Mouse (Mus musculus) midbrain, embryonic 14.5 days (tissue): ENCODE results near the gene Apbb2. TPM values are rescaled to one million over a fixed set of nuclear protein-coding genes. Genes with fewer than 3 reads are reported as not detected.
A peak's percentile ranks its signal among the peaks of the same experiment; 100 is the strongest.

Source experiments
- ATAC-seq: fragments of 200-750 bp; cut with Nextera tagmentation; 2 replicates; pipeline ENCODE4 v1.8.0; 2017; ENCODE audit warnings: moderate number of reproducible peaks, moderate library complexity; ENCODE audit not compliant: low FRiP score, low TSS enrichment
- DNase-seq: peaks from one replicate; pipeline ENCODE4 v3.0.0-alpha.2; 2015
- H3K27ac ChIP-seq: fragments of 300-500 bp; sonication (generic); replicated peaks from 2 replicates; pipeline ENCODE4 v1.5.1; 2014; ENCODE audit warnings: mild to moderate bottlenecking, low read depth, low read length, moderate library complexity
- H3K27me3 ChIP-seq: fragments of 300-500 bp; sonication (generic); 2 replicates; pipeline ENCODE4 v1.6.1; 2014; ENCODE audit warnings: low read length, control low read depth, mixed read lengths; ENCODE audit not compliant: control insufficient read depth, insufficient read depth
- H3K36me3 ChIP-seq: fragments of 300-500 bp; sonication (generic); 2 replicates; pipeline ENCODE4 v1.6.1; 2014; ENCODE audit warnings: low read length, control low read depth; ENCODE audit not compliant: control insufficient read depth, insufficient read depth
- H3K4me1 ChIP-seq: fragments of 300-500 bp; sonication (generic); 2 replicates; pipeline ENCODE4 v1.6.1; 2014; ENCODE audit warnings: mild to moderate bottlenecking, antibody characterized with exemption, low read length, control low read depth; ENCODE audit not compliant: control insufficient read depth, insufficient read depth
- H3K4me2 ChIP-seq: fragments of 300-500 bp; sonication (generic); 2 replicates; pipeline ENCODE4 v1.6.1; 2014; ENCODE audit warnings: mild to moderate bottlenecking, low read length, moderate library complexity
- H3K4me3 ChIP-seq: fragments of 300-500 bp; sonication (generic); replicated peaks from 2 replicates; pipeline ENCODE4 v1.5.1; 2014; ENCODE audit warnings: low read depth, low read length
- H3K9ac ChIP-seq: fragments of 300-500 bp; sonication (generic); replicated peaks from 2 replicates; pipeline ENCODE4 v1.6.1; 2014; ENCODE audit warnings: mild to moderate bottlenecking, low read length, moderate library complexity
- H3K9me3 ChIP-seq: fragments of 300-500 bp; sonication (generic); 2 replicates; pipeline ENCODE4 v1.6.1; 2016; ENCODE audit warnings: low read length, control low read depth, mixed read lengths; ENCODE audit not compliant: control insufficient read depth
- WGBS: fragments of 180-500 bp; shearing (Covaris S2); extraction: QIAGEN DNeasy Blood & Tissue Kit; methylation state at CpG from one replicate; pipeline ENCODE4 v1.1.7; 2014; 5-methylcytosine and 5-hydroxymethylcytosine counted together
- polyA plus RNA-seq: library from polyadenylated mRNA; unstranded; fragments of >200 nt; fragmentation: Nextera tagmentation; extraction: Ambion mirVana; gene quantifications from 2 replicates; pipeline ENCODE4 v1.2.1, GENCODE M21; 2014

Apbb2 gene
- polyA plus RNA-seq, 1 experiment from 2014 or later = 116 TPM

GRCm38 (mm10) chr5:66327949-66328726, 290.4 kb downstream of the Apbb2 start:
- Histone ChIP-seq H3K4me2 (peak overlapping the region; percentile 52), H3K9ac (peak overlapping the region; percentile 32; the same call in 1 of the 2 replicates), H3K27me3 (no peaks in the 10 kb centered on the region), H3K9me3 (no peaks in the 10 kb centered on the region), H3K4me3 (peak overlapping the region; percentile 7), H3K4me1 (peaks cover 24% of the 10 kb centered on the region), H3K36me3 (0 out of 2 replicates have a peak, but pooled peaks cover 4% of the 10 kb centered on the region), H3K27ac (peak overlapping the region; percentile 83)
- DNase-seq = peak; percentile 90
- 5% methylated on average over 19 of the region's 19 CpGs for WGBS
- peak; percentile 90 for ATAC-seq

- 0 out of 2 replicates have a peak, but pooled peaks cover 4% of the 10 kb centered on the region for H3K36me3 ChIP-seq
- 79% methylated on average over 7 of the region's 7 CpGs for WGBS
- peaks cover 24% of the 10 kb centered on the region for H3K4me1 ChIP-seq
- DNase-seq = no peak
- H3K9me3 ChIP-seq = no peaks in the 10 kb centered on the region
- no peaks in the 10 kb centered on the region for H3K27me3 ChIP-seq
- no peak overlapping the region for H3K4me2 ChIP-seq
- no peak for ATAC-seq
- H3K27ac ChIP-seq = no peak overlapping the region
- H3K4me3 ChIP-seq = no peak overlapping the region
- no peak overlapping the region for H3K9ac ChIP-seq
These were observed 292.2 kb downstream of the Apbb2 start for GRCm38 (mm10) chr5:66326395-66326794.

GRCm38 (mm10) chr5:66323603-66324002, 295.0 kb downstream of the Apbb2 start:
- no peak for ATAC-seq
- H3K27me3 ChIP-seq = no peaks in the 10 kb centered on the region
- no peak overlapping the region for H3K27ac ChIP-seq
- 92% methylated on average over 11 of the region's 11 CpGs for WGBS
- no peaks in the 10 kb centered on the region for H3K9me3 ChIP-seq
- no peak for DNase-seq
- no peak overlapping the region for H3K4me3 ChIP-seq
- H3K4me2 ChIP-seq = no peak overlapping the region
- H3K4me1 ChIP-seq = peaks cover 27% of the 10 kb centered on the region
- H3K36me3 ChIP-seq = 0 out of 2 replicates have a peak, but pooled peaks cover 4% of the 10 kb centered on the region
- H3K9ac ChIP-seq = no peak overlapping the region

- ATAC-seq = no peak
- WGBS = 86% methylated on average over 4 of the region's 4 CpGs
- peaks cover 23% of the 10 kb centered on the region for H3K4me1 ChIP-seq
These were observed 295.5 kb downstream of the Apbb2 start for GRCm38 (mm10) chr5:66323131-66323530.

GRCm38 (mm10) chr5:66319827-66320404, 298.7 kb downstream of the Apbb2 start:
- H3K4me3 ChIP-seq = no peak overlapping the region
- no peaks in the 10 kb centered on the region for H3K27me3 ChIP-seq
- no peak overlapping the region for H3K9ac ChIP-seq
- no peaks in the 10 kb centered on the region for H3K9me3 ChIP-seq
- H3K4me2 ChIP-seq = peak overlapping the region; percentile 14; the same call in 1 of the 2 replicates
- DNase-seq (peak; percentile 53), ATAC-seq (no peak)
- peak overlapping the region; percentile 79 for H3K27ac ChIP-seq
- peaks cover 15% of the 10 kb centered on the region for H3K4me1 ChIP-seq
- 8% methylated on average over 14 of the region's 14 CpGs for WGBS
- no peaks in the 10 kb centered on the region for H3K36me3 ChIP-seq

More at GRCm38 (mm10) chr5:66323131-66323530, 295.5 kb downstream of the Apbb2 start:
- no peak overlapping the region for H3K27ac ChIP-seq
- no peak overlapping the region for H3K4me2 ChIP-seq
- no peaks in the 10 kb centered on the region for H3K27me3 ChIP-seq
- 0 out of 2 replicates have a peak, but pooled peaks cover 4% of the 10 kb centered on the region for H3K36me3 ChIP-seq
- DNase-seq = no peak
- H3K4me3 ChIP-seq = no peak overlapping the region
- H3K9me3 ChIP-seq = no peaks in the 10 kb centered on the region
- H3K9ac ChIP-seq = no peak overlapping the region

GRCm38 (mm10) chr5:66319341-66319740, 299.2 kb downstream of the Apbb2 start:
- Histone ChIP-seq H3K27me3 (no peaks in the 10 kb centered on the region), H3K4me2 (0 out of 2 replicates have a peak overlapping the region, but pooled peaks have one; percentile 14), H3K27ac (peak overlapping the region; percentile 79), H3K9ac (no peak overlapping the region), H3K36me3 (no peaks in the 10 kb centered on the region), H3K4me1 (peaks cover 12% of the 10 kb centered on the region), H3K9me3 (no peaks in the 10 kb centered on the region), H3K4me3 (no peak overlapping the region)
- ATAC-seq = no peak
- peak; percentile 52 for DNase-seq
- 70% methylated on average over 6 of the region's 6 CpGs for WGBS

- DNase-seq (no peak), ATAC-seq (no peak)
- 93% methylated on average over 5 of the region's 5 CpGs for WGBS
These were observed 302.8 kb downstream of the Apbb2 start for GRCm38 (mm10) chr5:66315791-66316190.

GRCm38 (mm10) chr5:66310806-66311205, 307.8 kb downstream of the Apbb2 start:
- Histone ChIP-seq H3K9me3 (no peaks in the 10 kb centered on the region), H3K36me3 (peaks cover 40% of the 10 kb centered on the region), H3K4me2 (no peak overlapping the region), H3K4me3 (no peak overlapping the region), H3K27ac (no peak overlapping the region), H3K27me3 (no peaks in the 10 kb centered on the region), H3K9ac (no peak overlapping the region), H3K4me1 (no peaks in the 10 kb centered on the region)
- 94% methylated on average over 11 of the region's 11 CpGs for WGBS
- no peak for DNase-seq
- no peak for ATAC-seq

More at GRCm38 (mm10) chr5:66315791-66316190, 302.8 kb downstream of the Apbb2 start:
- no peaks in the 10 kb centered on the region for H3K27me3 ChIP-seq
- peaks cover 13% of the 10 kb centered on the region; the same call in 1 of the 2 replicates for H3K36me3 ChIP-seq
- no peak overlapping the region for H3K4me3 ChIP-seq
- no peak overlapping the region for H3K9ac ChIP-seq
- H3K4me2 ChIP-seq = no peak overlapping the region
- no peaks in the 10 kb centered on the region for H3K9me3 ChIP-seq
- no peak overlapping the region for H3K27ac ChIP-seq
- peaks cover 10% of the 10 kb centered on the region for H3K4me1 ChIP-seq
